Mouse (Mus musculus) c-Kit-negative CD71-positive TER-119-positive erythroid progenitor cells, embryonic 14.5 days (primary cell): ENCODE measurements around the gene Stk11ip.

Source experiments
- DNase-seq: peaks from one replicate; pipeline ENCODE4 v3.0.0-alpha.2; 2013; ENCODE audit warnings: low read depth, low spot score

The Stk11ip gene

GRCm38 (mm10) chr1:75521321-75522031 is at the start of gene Stk11ip:
Gene Stk11ip (plus strand): TSS chr1:75521529.
- peak; percentile 87 for DNase-seq

GRCm38 (mm10) chr1:75476441-75476840 is 44.9 kb upstream of the Stk11ip start:
- DNase-seq: no peak

- peak; percentile 47 for DNase-seq
Measured at GRCm38 (mm10) chr1:75477264-75477965, 43.9 kb upstream of the Stk11ip start.

- DNase-seq: no peak
Measured at GRCm38 (mm10) chr1:75477966-75478290, 43.4 kb upstream of the Stk11ip start.

- DNase-seq: no peak
Measured at GRCm38 (mm10) chr1:75478497-75478896, 42.8 kb upstream of the Stk11ip start.

GRCm38 (mm10) chr1:75478916-75479634 is 42.3 kb upstream of the Stk11ip start, which contains the start of the genes Chpf and Tmem198:
Gene Chpf (minus strand): TSS chr1:75479307.
Gene Tmem198 (plus strand): TSS chr1:75479532.
- DNase-seq: peak; percentile 46

- no peak for DNase-seq
Measured at GRCm38 (mm10) chr1:75479635-75479989, 41.7 kb upstream of the Stk11ip start.

GRCm38 (mm10) chr1:75480036-75480435 is 41.3 kb upstream of the Stk11ip start:
- DNase-seq: no peak

- DNase-seq: no peak
Measured at GRCm38 (mm10) chr1:75480735-75481134, 40.6 kb upstream of the Stk11ip start.

GRCm38 (mm10) chr1:75486561-75486960 is 34.8 kb upstream of the Stk11ip start:
- DNase-seq: no peak

GRCm38 (mm10) chr1:75487040-75487404 is 34.3 kb upstream of the Stk11ip start:
- DNase-seq: no peak

GRCm38 (mm10) chr1:75487405-75488161 is 33.7 kb upstream of the Stk11ip start:
- no peak for DNase-seq

- DNase-seq: no peak
Measured at GRCm38 (mm10) chr1:75490785-75491551, 30.4 kb upstream of the Stk11ip start.

- no peak for DNase-seq
Measured at GRCm38 (mm10) chr1:75492579-75493170, 28.7 kb upstream of the Stk11ip start.

- no peak for DNase-seq
Measured at GRCm38 (mm10) chr1:75494878-75495548, 26.3 kb upstream of the Stk11ip start.

GRCm38 (mm10) chr1:75498897-75499296 is 22.4 kb upstream of the Stk11ip start:
- DNase-seq: no peak

GRCm38 (mm10) chr1:75499441-75499840 is 21.9 kb upstream of the Stk11ip start:
- no peak for DNase-seq

- DNase-seq: no peak
Measured at GRCm38 (mm10) chr1:75501905-75502304, 19.4 kb upstream of the Stk11ip start.

GRCm38 (mm10) chr1:75502945-75503650 is 18.2 kb upstream of the Stk11ip start:
- no peak for DNase-seq

- no peak for DNase-seq
Measured at GRCm38 (mm10) chr1:75503651-75503980, 17.7 kb upstream of the Stk11ip start.
